Mouse (Mus musculus) frontal cortex, postnatal 36 days (tissue): ENCODE measurements at regions not wholly inside any gene's neighbourhood (a gene's known extent, or its start where the extent isn't known, plus 50 kb on each side); places are given as distances from the start of the nearest gene placed in this dataset.

Experiments
- DNase-seq, 2 experiments: peaks; one replicate each; pipeline ENCODE4 v3.0.0; 2022; ENCODE audit warnings: low spot score in 2 of 2

GRCm38 (mm10) chr6:53143846-53144584 is 75.6 kb upstream of the Jazf1 start:
- peak; percentile 11 to 40 for DNase-seq

- DNase-seq, result no peak
Observed at GRCm38 (mm10) chr6:53134410-53134809, 66.0 kb upstream of the Jazf1 start.

- DNase-seq, result no peak
Observed at GRCm38 (mm10) chr6:53130717-53131330, 62.4 kb upstream of the Jazf1 start.

- no peak for DNase-seq
Observed at GRCm38 (mm10) chr6:53126776-53127175, 58.3 kb upstream of the Jazf1 start.

GRCm38 (mm10) chr6:53124800-53125450 is 56.5 kb upstream of the Jazf1 start:
- no peak for DNase-seq

- DNase-seq, result no peak
Observed at GRCm38 (mm10) chr6:53120385-53120784, 52.0 kb upstream of the Jazf1 start.
